Mouse (Mus musculus) adrenal gland, adult (tissue): ENCODE results near the gene Gabrr2.
A peak's percentile ranks its signal among the peaks of the same experiment; 100 is the strongest.

Experiments used
- DNase-seq, 2 experiments: peaks; one replicate each; pipeline ENCODE4 v3.0.0; 2022 to 2023; ENCODE audit warnings: low spot score in 1 of 2; ENCODE audit not compliant: inconsistent age in 2 of 2

The Gabrr2 gene

GRCm38 (mm10) chr4:33062981-33063380 is at the start of gene Gabrr2:
Gene Gabrr2 (plus strand): TSS chr4:33062999.
- no peak for DNase-seq

DNA sequence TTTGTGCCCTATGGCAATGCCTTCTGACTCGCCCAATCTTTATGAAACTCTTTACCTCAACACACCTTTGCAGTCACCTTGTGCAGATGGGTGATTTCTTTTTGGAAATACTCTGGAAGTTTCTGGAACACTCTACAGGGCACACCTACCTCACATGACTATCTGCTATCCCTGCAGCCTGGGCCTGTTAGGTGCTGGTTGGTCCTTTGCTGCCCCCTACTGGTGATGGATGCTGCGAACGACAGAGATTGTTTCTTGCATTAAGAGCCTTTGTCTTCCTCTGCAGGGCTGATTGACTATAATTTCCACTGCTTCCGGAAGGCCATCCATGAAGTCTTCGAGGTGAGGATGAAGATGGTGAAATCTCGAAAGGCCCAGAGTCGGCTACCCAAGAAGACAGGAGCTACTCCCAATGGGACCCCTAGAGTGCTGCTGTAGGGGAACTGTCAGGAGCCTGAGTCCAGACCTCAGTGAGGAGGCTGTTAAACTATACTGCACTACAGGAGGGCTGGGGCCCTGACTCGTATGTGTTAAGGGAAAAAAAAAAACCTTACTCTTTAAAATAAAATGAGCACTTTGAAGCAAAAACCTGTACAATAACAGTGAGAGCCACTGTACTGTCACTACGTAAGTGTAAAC is 44.3 kb upstream of the Gabrr2 start:
- DNase-seq, result peak; percentile 81 to 95

DNA sequence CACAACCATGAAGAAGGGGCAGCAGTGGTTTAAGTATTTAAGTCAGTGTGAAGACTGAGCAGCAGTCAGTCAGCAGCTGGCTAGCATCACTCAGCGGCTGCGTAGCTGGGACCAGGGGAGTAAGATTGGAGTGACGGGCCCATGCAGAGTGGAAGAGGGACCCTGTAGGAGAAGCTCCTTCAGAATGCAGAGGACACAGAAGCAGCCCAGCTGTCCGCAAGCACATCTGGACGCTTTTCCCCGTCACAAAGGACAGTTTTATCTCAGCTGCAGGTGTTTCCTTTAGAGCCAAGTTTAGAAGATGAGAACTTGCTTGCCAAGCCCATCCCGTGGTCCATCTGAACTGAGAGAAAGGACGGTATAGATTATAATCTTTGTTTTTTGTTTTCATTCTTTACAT is 38.4 kb upstream of the Gabrr2 start:
- DNase-seq, result no peak

DNA sequence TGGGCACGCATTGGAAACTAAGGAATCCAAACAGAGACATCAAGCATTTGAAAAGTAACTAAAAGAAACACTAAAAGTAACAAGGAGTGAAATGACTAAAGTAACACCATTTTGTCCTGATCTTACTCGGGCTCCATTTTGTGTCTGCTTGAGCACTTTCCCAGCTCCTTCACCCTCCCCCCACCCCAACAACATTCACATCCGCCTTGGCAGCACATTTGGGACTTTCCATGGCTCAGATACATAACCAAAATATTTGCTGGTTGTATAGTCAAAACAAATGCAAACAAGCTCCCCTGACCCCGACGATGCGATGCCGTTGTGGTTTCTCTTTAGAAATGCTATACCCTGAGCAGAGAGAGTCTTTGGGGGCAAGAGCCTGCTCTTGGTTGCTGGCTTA is 33.7 kb upstream of the Gabrr2 start:
- no peak for DNase-seq

GRCm38 (mm10) chr4:33030264-33031194 is 32.3 kb upstream of the Gabrr2 start:
- DNase-seq, result peak; percentile 21 to 88

DNA sequence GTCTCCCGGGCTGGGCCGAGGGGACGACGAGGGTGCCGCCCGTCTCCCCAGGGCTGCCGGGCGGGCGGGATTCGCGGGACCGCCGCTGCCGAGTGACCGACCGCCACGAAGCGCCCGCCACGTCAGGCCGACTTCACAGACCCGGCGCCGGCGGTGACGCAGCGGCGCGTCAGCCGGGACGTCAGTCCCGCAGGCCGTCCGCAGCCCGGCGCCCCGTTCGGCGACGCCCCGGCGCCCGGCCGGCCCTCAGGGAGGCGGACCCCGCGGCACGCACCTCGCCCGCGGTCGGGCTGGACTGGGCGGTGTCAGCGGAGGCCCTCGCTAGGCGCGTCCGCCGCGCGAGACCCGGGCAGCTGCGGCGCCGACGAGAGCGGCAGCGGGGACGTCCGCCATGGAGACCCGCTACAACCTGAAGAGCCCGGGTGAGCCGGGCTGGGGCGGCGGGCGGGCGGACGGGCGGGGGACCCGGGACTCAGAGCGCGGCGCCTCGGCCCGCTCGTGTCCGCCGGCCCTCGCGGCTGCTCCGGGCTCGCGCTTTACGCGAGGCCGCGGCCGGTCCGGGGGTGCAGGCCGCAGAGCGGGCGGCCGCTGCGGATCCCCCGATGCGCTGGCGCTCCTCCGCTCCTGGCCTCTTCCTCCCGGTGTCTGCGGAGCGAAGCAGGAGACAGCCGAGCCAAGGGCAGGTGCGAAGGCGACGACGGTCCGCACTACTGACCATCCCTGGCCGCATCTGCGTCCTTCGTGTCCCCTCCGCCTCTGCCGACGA is 31.4 kb upstream of the Gabrr2 start, which contains the start of gene Ube2j1:
Ube2j1 (plus strand) TSS at position 222 of the 766 bp plus-strand sequence.
- DNase-seq, result peak; percentile 95 to 97

GRCm38 (mm10) chr4:33032045-33032444 is 30.8 kb upstream of the Gabrr2 start:
- no peak for DNase-seq

DNA sequence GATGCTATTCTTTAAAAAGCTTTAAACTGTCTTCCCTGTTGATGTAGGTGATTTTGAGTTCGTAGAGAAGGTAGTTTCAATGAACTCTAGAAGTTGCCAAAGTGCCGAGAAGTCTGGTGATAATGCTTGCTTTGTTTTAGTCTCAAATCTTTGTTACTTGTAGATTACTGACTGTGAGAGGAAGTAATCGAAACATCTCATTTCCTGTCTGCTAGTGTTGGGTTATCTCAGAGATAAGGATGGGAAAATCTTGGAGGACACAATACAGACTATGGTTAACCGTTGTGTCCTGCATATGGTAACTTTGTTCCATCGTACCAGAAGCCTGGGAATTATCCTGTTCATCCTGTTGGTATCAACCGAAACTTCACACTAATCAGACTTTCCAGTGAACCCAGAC is 29.3 kb upstream of the Gabrr2 start:
- no peak for DNase-seq

- no peak for DNase-seq
Measured at GRCm38 (mm10) chr4:33039826-33040225, 23.0 kb upstream of the Gabrr2 start.

- DNase-seq, result no peak
Measured at GRCm38 (mm10) chr4:33049601-33050000, 13.2 kb upstream of the Gabrr2 start.

GRCm38 (mm10) chr4:33052055-33052454 is 10.7 kb upstream of the Gabrr2 start:
- DNase-seq, result no peak

DNA sequence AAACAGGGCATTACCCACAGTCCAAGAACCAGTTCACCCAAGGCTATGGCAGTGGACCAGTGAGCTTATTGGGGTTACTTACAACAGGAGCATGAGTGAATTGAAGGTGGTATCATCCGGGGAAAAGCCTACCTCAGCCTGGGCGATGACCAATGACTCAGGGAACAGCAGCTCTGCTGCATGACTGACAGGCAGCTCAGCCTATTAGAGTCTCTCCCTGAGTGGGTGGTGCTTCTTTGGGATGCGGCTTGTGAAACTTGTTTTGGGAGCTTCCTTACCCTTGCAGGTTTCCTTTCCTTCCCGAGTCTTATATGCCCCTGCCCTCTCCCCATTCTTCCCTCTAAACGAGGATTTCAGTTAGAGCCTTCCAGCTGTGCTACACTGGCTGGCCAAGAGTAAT is 10.1 kb upstream of the Gabrr2 start:
- DNase-seq, result no peak

- DNase-seq, result no peak
Measured at GRCm38 (mm10) chr4:33054426-33054825, 8.4 kb upstream of the Gabrr2 start.

DNA sequence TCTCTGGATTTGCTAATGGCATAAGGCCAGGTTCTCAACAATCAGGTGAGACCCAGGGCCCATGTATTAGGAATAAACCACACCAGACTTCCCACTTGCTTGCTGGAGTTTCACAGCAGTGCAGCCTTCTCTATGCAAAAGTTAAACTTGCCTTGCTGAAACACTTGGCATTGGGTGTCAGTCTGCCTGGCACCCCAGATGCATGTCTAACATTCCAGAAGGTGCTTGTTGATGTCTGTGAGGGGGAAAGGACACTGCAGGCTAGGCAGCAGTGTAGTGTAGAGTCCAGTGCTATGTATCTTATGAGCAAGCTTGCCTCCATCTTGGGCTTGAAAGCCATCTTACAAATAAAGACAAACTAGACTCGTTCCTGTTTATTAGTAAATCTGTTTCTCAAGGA is 6.5 kb upstream of the Gabrr2 start:
- DNase-seq, result no peak

GRCm38 (mm10) chr4:33057890-33058687 is 4.7 kb upstream of the Gabrr2 start:
- DNase-seq, result peak in 1 of 2 experiments; percentile 23

- no peak for DNase-seq
Measured at GRCm38 (mm10) chr4:33061158-33061557, 1.6 kb upstream of the Gabrr2 start.

GRCm38 (mm10) chr4:33064986-33065385 is 2.2 kb downstream of the Gabrr2 start:
- DNase-seq, result no peak

- DNase-seq, result no peak
Measured at GRCm38 (mm10) chr4:33066223-33066960, 3.6 kb downstream of the Gabrr2 start.

DNA sequence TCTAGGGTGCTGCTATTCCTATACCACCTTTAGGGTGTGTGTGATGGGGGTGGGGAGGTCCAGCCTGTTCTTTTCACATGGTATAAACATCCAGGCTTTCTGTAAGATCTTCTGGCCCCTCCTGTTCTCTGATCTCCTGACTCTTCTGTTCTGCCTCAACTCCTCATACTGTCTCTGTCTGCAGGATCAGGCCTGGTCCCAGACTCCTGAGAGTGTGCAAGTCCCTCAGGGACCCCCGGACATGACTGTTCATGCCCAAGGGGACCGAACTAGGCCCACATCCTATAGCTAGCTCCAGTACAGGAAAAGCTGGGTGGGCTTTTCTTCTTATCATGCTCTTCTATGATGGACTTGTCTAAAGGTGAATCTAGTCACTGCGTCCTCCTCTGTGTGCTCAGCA is 4.5 kb downstream of the Gabrr2 start:
- no peak for DNase-seq

DNA sequence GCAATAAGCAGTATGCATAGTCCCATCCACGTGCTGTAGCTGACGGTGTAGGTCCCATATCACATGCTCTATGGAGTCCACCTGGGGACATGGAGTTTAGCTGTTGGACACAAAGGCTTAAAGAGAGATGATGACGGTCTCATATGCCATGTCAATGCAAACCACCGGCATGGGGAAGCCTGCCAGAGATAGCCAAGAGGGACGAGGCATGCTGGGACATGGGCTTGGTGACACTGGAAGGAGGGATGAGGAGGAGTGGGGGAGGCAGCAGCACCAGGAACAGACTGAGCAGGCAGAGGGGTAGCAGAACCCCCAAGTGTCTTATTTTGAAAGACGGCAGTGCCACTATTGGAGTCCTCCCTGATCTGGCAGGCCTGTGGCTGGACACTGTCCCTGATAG is 5.0 kb downstream of the Gabrr2 start:
- DNase-seq, result no peak
